Mouse (Mus musculus) left cerebral cortex, adult 9 months (tissue): ENCODE results near the gene Ablim1.

Experiments used
- DNase-seq, 2 experiments: peaks; one replicate each; pipeline ENCODE4 v3.0.0; 2022; ENCODE audit warnings: low spot score in 2 of 2

Ablim1 gene

DNA sequence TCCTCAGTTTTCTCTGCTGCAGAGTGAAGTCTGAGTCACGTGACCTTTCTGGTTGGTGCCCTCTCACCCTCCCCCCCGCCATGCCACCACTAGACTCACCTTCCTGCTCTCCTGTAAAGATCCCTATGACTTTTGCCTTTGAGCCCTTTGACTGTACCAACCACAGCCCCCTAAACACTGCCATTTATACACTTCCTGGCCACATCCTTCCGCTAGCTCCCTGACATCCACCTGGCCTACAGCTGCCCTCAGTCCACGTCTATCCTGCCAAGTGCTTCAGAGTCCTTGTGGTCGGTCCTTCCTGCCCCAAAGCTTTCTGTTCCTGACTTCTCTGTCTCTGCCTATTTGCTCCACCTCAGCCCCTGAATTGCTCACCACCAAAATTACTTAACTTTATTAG is 29.1 kb upstream of the Ablim1 start:
- no peak for DNase-seq

- no peak for DNase-seq
Observed at GRCm38 (mm10) chr19:57340900-57341742, 26.4 kb upstream of the Ablim1 start.

- no peak for DNase-seq
Observed at GRCm38 (mm10) chr19:57339281-57339864, 24.7 kb upstream of the Ablim1 start.

DNA sequence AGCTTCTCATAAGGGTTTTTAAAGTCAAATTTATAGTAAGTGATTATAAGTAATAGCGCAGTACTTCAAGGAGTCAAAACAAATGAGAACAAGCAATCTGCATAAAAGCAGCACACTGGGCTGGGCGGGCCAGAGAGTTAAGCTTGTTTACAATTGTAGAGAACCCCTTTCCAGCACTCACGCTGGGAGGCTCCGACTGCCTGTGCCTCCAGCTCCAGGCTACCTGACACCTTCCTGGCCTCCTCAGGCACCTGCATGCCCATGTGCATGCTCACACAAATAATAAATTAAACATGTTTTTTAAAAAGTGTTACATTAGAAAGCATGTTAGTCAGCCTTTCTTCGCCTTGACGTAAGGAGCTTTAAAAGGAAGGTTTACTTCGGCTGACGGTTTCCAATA is 20.4 kb upstream of the Ablim1 start:
- DNase-seq: no peak

DNA sequence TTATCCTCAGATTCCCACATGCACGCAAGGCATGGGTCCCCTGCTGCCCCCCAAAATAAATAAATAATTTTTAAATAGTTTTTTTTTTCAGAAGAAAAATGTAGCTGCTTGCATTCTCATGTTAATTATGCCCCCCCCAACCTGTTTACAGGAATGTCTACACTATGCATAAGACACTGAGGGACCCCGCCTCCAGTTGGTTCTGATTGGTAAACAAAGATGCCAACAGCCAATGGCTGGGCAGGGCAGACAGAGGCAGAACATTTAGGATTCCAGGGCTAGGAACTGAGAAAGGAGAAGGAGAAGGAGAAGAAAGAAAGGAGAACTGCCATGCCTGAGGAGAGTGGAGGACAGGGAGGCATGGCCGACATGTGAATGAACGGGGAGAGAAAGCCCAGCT is 18.6 kb upstream of the Ablim1 start:
- no peak for DNase-seq

DNA sequence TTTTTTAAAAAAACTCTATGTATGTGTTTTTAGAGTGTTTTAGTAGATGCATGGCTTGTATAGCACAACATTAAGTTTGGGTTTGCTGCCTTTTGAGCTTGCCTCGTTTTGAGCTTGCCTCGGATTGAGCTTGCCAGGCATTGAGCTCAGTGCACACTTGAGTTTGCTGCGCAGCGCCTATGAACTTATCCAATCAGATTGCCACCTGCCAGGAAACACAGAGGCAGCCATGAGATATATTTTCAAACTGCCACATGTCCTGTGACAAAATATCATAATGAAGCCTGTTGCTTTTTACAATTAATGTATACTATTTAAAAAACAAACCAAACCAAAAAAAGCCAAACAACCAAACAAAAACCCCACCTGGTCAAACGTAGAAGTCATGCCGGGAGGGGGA is 16.5 kb upstream of the Ablim1 start:
- no peak for DNase-seq

DNA sequence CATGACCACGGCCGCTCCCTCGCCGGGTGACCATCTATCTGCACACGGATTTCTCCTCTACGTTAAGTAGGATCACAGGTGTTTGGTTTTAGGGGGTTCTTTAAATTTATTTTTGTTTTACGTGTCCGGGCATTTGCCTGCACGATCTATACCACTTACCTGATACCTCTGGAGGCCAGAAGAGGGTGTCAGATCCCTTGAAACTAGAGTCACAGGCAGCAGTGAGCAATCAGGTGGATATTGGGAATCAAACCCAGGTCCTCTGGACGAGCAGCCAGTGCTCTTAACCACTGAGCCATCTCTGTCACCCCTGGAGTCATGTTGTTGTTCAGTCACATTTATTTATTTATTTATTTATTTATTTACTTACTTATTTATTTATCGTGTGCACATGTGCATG is 15.6 kb upstream of the Ablim1 start:
- DNase-seq: no peak

DNA sequence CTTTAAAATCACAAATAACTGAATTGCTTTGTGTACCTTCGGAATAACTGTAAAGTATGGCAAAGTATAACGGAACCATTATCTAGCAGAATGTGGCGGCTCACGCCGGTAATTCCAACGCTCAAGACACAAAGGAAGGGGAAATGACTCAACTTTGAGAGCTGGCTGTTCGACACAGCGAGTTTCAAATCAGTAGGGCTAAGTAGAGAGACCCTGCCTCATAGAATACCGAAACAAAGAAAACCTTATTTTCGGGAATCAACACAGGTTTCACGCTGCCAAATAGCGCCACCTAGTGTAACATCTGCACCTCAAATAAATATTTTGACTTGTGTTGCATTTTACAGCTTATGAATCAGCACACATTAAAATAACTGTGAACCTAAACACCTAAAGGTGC is 14.1 kb upstream of the Ablim1 start:
- peak in 1 of 2 experiments; percentile 58 for DNase-seq

DNA sequence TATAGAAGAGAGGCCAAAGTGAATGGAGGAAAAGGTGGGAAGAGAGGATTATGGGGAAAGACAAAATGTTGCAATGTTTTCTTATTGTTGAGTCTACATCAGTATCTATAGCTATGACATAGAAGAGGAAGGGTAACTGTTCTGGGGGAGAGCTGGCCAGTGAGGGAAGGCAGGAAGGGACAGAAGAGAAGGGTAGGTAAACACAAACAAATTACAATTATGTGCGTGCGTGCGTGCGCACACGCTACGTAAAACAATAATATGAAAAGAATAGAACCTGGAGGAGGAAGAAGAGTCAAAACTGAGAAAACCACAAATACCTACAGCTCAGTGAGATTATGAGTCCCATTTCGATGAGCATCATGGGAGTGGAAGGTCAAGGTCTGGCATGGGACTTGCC is 13.6 kb upstream of the Ablim1 start:
- no peak for DNase-seq

GRCm38 (mm10) chr19:57327679-57328078 is 13.0 kb upstream of the Ablim1 start:
- no peak for DNase-seq

- DNase-seq: peak in 1 of 2 experiments; percentile 61
Observed at GRCm38 (mm10) chr19:57325748-57326300, 11.1 kb upstream of the Ablim1 start.

DNA sequence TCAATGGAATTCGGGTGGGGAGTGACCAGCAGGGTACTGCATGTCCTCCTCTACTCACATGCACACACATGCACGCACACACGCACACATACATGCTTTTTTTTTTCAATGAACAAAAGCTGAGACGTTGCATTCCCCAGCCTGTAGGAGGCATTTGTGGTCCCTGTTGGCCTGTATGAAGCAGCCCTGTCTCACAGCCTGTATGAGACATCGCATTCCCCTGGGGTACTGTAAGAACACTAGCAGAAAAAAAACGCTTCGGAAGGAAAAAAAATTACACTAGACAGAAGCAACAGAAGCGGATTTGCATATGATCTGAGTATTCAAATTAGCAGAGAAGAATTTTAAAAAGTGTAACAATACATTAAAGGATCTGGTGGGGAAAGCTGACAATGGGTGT is 8.4 kb upstream of the Ablim1 start:
- DNase-seq: no peak

- DNase-seq: no peak
Observed at GRCm38 (mm10) chr19:57322491-57322890, 7.8 kb upstream of the Ablim1 start.

DNA sequence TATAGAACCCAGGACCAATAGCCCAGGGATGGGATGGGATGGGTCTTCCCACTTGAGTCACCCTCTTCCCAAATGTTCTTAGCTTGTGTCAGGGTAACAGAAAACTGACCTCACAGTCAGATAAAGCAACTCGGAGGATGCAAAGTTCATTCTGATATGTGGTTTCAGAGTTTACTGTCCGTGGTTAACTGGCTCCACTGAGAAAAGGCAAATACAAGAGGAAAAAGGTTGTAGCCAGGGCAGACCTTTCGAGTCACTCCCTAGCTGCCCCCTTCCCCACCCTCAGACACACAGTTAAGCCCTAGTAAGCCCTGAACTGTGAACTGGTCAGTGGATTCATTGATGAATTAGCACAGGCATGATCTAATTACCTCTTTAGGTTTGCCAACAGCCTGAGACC is 7.1 kb upstream of the Ablim1 start:
- DNase-seq: no peak

DNA sequence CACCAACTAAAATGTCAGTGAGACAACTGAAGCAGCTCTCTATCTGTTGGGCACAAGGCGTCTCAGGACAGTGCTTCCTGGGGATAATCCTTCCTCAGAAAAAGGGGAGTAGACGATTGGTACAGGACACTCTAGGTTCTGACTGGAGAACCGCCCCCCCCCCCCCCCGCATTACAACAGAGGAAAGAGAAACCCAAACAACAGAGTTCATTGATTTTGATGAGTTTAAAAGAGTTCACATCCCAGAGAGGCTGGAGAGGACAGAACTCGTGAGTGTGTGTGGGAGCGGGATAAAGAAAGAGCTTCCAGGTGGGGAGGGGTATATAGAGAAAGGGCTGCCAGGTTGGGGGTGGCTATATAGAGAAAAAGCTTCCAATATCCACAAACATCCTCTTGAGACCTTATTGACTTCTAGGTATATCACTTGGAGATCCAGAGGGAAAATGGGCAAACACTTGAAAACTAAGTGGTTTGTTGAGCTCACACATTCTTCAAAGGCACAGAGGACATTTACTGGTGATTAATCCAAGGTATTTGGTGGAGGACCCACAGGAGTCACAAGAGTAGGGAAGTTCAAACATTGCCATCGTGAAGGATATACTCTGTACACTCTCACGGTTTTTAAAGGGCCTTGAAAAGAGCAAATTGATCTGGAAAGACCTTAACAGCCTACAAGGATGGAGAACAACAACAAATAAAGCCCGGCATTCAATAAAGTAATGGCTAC is 6.1 kb upstream of the Ablim1 start:
- DNase-seq: no peak

GRCm38 (mm10) chr19:57316597-57316996 is 1.9 kb upstream of the Ablim1 start:
- DNase-seq: no peak

DNA sequence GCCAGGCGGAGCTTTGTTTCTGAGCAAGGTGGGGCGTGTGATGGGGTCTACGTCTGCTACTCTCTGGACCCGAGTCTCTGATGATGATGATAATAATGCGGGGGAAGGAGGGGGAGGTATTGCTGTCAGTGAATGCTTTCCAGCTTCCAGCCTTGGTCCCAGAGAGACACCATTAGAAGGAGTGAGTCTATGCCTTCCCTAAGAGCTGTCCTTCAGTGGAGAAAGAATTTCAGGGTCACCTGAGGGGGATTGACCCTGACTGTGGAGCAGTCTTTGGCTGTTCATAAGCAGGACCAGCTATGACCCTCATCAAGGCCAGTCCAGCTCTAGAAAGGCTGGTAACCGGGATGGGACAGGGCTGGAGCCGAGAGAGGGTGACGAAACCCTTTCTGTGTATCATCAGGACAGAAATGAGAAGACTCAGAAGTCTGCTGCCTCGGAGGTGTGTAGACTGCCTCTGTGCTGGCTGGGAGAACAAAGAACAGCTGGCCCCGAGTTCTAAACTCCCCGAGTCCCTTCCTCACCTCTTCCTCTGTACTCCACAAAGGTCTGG is 370 bp upstream of the Ablim1 start:
- no peak for DNase-seq

- peak in 1 of 2 experiments; percentile 42 for DNase-seq
Observed at GRCm38 (mm10) chr19:57313891-57314345, 801 bp downstream of the Ablim1 start.

DNA sequence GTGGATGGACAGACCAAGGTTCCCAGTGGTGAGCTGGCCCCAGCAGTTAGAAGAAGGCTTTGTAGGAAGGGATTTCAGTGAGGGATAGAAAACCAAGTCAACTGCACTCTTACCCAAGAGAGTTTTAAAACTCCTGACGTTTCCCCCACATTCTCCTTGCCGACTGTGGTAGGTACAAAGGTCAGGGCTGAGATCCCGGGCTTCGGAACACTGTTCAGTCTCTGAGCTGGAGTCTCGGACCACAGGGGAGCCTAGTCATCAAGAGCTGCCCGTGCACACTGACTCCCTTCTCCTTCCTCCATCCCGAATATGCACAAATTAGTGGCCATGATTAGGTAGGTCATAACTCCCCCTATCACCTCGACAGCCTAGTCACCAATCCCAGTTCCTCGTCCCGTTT is 1.5 kb downstream of the Ablim1 start:
- DNase-seq: no peak

GRCm38 (mm10) chr19:57309980-57310379 is 4.7 kb downstream of the Ablim1 start:
- no peak for DNase-seq

GRCm38 (mm10) chr19:57306601-57307000 is 8.1 kb downstream of the Ablim1 start:
- no peak for DNase-seq

DNA sequence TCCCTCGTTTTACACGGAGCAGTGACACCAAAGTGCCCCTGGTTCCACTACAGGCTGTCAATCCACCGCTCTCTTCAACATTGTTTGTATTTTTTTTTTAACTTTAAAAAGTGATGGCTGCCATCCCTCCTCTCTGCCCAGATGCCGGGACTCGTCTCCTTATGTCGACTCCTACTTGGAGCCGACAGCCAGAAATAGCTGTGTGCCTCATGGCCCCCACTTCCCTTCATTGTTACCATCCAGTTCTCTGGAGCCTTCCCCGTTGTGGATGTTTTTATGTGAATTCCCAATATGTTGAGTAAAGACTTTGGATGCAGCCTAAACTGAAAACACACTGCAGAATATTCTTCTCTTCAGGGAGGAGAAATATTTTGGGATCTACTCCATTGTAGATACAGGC is 8.7 kb downstream of the Ablim1 start:
- DNase-seq: no peak
